Mouse (Mus musculus) urinary bladder, adult 18-20 months (tissue): ENCODE data around the gene Nras.

Experiments used
- DNase-seq, 2 experiments: peaks; one replicate each; pipeline ENCODE4 v3.0.0; 2022; ENCODE audit warnings: low spot score in 2 of 2, mixed read lengths in 2 of 2

Gene Nras

GRCm38 (mm10) chr3:103098662-103099061, 40.6 kb downstream of the Nras start:
- DNase-seq, result no peak

GRCm38 (mm10) chr3:103099667-103100066, 41.6 kb downstream of the Nras start:
- no peak for DNase-seq

GRCm38 (mm10) chr3:103100735-103101134, 42.6 kb downstream of the Nras start:
- no peak for DNase-seq

GRCm38 (mm10) chr3:103101194-103101593, 43.1 kb downstream of the Nras start:
- no peak for DNase-seq

DNA sequence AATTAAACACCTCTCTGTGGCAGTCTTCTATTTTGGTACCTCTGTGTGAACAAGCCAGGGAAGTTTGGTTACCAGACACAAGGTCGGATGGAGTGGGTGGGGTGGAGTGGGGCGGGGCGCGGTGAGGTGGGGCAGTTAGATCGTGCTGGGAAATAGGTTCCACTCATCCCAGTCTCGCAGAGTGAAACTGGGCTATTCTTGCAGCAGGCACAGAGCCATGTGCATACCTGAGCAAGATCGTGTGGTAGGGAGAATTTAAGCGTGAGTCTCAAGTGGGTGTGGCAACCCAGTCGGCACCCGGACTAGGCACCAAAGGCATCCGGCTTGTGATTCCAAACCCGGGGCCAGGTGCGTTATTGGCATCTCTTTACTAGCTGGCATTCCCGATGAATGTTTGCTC, 43.8 kb downstream of the Nras start:
- no peak for DNase-seq

DNA sequence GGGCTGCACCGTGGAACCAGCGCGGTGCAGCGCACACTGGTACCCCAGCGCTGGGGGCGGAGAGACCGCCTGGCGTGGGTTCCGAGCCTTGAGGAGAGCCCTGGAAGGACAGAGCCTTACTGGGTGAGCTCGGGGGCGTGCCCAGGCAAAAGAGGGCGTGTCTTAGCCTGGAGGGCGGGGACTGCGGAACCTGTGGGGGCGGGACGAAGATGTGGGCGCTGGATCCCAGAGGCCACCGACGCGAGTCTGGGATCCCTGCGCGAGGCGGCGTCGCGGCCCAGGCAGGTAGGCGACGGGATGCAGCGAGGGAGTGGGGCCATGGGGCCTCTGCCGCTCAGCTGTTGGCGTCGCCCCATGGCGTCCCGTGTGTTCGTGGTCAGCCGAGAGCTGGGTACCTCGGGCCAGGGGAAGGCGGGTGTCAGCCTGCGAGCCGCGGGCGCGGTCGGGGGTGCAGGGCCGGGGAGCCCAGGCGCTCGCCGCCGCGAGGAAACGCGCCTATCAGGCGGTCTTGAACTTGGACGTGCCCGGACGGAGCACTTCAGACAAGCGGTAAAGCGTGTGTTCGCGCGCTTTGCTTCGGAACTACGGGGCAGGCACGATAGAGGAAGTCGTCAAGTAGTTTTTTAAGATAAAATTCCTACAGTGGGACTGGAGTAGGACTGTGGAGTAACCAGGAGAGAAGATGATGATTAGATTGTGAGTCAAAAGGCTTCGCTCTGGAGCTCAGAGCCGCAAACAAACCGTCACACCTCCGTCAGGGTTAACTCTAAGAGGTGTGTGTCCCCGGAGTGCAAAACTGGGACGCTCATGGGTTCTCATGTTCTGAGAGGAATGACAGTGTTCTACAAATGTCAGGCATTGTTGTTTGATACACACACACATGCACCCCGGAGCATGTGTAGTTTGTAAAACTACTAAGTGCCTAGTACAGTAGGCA, 44.6 kb downstream of the Nras start, which contains the start of gene Dennd2c:
Gene Dennd2c, plus strand, starts transcription at position 151 of the 937 bp plus-strand sequence.
- DNase-seq, result peak; percentile 94 to 100

GRCm38 (mm10) chr3:103107565-103108240, 49.6 kb downstream of the Nras start:
- DNase-seq, result no peak

DNA sequence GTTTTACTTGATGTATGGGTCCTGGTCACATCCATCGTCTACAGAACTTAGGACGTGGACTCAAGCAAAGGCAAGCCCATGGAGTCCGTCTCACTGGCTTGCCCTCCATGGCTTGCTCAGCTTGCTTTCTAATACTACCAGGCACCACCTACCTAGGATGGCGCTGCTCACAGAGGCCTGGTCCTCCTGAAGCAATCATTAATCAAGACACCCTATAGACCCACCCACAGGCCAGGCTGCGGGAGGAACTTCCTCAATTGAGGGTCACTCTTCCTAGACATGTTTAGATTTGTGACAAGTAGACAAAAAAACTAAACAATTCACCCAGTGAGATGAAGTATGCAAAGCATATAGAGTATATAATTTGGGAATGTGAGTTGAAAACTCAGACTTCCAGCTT, 54.1 kb downstream of the Nras start:
- no peak for DNase-seq
